Mouse (Mus musculus): ENCODE data around the gene Nfia.

GRCm38 (mm10) chr4:97831611-97832278 is 59.2 kb downstream of the Nfia start:
- TF ChIP-seq CTCF (conservative IDR thresholded peaks at IDR 0.05; ENCODE audit: low read length) (no peak), POU5F1 (IDR thresholded peaks at IDR 0.05; ENCODE audit: borderline replicate concordance, low read length) (no peak)
